Mouse (Mus musculus) gastrocnemius, postnatal 14 days (tissue): Measurements from ENCODE around the gene Tmem150b. TPM values are rescaled to one million over a fixed set of nuclear protein-coding genes. Genes with fewer than 3 reads are reported as not detected.
A peak's percentile ranks its signal among the peaks of the same experiment; 100 is the strongest.

ENCODE experiments used
- DNase-seq: peaks from one replicate; pipeline ENCODE4 v3.0.0; 2021; ENCODE audit warnings: mixed read lengths
- intact Hi-C: fragments of 180-260 bp; cut with DNase I; formaldehyde crosslinking; loops from one replicate; pipeline ENCODE4 v1.15.1; 2025; ENCODE audit warnings: low total_unique reads
- total RNA-seq, 2 experiments: library from RNA; stranded (reverse); gene quantifications; 2 replicates each; pipeline ENCODE4 v1.2.3; 2021

The Tmem150b gene
- total RNA-seq, 2 experiments from 2014 or later = 0.12 TPM; not detected in 1

DNA sequence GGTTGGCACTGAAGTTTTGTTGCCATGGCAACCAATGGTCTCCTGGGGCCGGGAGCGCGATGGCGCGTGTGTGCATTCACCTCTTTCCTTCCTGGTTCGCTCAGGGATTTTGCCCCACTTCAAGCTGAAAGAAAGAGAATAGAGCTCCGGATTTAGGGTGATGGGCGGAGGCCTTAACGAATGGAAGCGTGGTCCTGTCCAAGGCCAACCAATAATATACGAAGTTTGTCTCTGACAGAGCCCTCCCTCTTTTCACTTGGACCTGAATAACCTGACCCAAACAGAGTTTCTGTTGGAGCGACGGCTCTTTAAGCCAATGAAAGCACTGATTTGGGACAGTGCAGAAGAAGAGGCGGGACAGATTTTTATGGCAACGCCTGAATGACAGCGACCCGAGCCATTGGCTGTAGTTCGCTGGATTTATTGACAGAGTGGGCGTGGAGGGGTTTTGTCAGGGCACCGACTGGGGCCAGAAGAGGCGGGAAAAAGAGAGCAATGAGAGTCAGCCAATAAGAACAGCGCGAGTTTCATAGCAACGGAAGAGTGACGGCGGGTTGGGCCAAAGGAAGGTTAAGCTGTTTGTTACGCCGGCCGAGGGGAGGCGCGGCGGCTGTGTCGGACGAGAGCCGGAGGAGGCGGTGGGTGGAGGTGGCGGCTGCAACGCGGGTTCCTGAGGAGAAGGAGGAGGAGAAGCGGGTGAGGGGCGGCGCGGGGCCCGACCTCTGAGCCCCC, 14.7 kb upstream of the Tmem150b start, which contains the start of gene Kmt5c:
TSS of gene Kmt5c (plus strand) at position 572 of the 732 bp plus-strand sequence.
- intact Hi-C loops = loop anchor here (5.0 kb wide), 1 partner anchor 43 kb away; the partner anchor contains the start of genes Il11 and Tmem190
- DNase-seq = peak; percentile 96

DNA sequence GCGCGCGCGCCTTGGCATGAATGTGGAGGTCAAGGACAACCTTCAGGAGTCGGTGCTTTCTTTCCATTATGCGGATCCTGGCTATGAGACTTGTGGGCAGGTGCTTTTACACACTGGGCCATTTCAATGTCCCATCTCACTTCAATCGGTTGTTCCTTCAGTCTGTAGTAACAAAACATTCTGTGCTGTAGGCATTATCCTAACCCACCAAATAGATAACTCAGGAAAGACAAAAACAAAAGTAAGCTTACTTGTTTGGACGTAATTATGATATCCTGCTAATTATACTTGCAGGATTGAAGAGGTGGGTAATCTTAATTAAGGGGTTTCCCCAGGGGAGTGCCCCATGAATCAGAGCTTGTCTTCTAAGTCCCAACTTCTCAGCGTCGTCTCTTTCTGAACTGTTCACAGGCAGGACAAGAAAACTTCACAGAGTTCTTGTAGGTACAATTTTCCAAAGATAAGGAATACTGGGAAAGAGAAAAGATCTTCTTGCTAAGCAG, 14.0 kb upstream of the Tmem150b start:
- no peak for DNase-seq
- intact Hi-C loops = no loop called here

DNA sequence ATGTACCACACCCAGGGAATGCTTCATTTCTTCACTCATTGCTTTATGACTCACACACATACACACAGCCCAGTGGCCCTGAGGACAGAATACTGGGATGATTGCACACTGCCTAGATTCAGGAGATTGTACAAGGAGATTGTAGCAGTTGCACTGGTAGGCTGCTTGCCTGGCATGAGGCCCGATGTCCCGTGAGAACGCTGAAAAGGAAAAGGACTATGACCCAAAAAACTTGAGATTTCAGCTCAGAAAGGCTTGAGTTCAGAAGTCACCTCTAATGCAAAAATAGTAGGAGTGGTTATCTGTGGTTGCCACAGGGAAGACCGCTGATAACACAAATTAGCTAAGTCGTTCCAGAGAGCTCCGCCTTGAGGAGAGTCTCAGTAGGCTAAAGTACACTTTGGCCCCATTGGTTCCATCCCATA, 7.9 kb upstream of the Tmem150b start:
- no peak for DNase-seq
- intact Hi-C loops = no loop called here

DNA sequence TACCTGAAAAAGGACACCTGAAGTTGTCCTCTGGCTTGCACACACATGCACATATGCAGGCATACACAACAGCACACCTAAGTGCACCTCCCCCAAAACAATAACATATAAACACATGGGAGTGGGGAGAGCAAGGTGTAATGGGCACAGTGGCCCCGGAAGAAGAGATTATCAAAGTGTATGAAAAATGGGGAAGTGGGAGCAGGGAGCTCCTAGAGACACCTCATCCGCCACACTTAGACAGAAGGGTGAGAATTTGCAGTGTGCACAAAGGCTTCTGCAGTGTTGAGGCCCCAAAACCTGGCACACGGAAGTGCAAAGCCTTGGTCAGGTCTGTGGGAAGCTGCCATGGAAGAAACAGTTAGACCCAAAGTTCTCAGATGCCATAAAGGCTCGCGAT, 6.0 kb upstream of the Tmem150b start:
- DNase-seq = no peak
- intact Hi-C loops = no loop called here

DNA sequence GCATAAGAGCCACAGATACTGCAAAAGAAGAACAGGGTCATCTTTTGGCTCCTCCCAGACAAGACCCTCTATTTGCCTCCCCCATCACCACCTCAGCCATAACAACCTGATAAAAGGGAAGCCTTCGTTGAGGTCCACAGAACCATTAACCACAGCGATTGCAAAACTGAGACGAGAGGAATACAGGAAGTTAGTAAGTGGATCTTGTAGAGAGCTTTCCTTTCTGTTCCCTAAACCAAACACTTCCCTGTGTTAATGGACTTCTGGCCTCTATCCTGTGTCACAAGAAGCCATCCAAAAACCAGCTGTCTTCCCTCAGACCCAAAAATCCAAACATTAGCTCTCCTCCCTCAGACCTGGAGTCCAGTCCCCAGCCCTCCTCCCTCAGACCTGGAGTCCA, 690 bp downstream of the Tmem150b start:
- intact Hi-C loops = no loop called here
- DNase-seq = no peak

DNA sequence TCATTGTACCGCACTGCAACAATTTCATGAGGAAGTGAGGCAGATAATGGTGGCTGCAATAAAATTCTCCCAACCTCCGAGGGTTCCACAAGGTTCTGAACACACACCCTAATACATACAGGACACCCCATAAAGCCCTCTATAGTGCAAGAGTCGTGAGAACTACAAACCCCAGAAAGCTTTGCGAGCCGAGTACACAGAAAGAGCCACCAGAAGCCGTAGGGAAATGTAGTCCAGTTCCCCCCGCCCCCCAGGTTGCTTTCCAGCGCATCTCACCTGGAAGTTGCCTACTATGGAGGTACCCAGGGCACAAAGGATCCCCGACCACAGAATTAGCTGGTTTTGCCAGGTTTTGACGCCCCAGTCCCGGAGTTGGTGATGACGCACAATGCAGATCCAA, 1.5 kb downstream of the Tmem150b start:
- intact Hi-C loops = no loop called here
- no peak for DNase-seq

DNA sequence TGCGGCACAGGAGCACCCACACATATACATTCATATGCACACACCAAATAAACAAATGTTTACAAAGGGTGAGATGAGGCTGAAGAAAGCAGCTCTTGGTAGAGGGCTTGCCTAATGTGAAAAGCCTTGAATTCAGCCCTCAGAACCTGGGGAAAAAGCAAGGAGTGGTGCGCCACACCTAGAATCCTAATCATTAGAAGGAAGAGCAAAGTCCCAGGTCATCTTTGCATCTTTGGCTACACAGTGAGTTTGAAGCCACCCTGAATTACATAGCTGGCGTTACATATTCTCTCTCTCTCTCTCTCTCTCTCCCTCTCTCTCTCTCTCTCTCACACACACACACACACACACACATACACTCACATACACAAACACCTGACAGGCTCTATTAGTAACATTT, 5.8 kb downstream of the Tmem150b start:
- DNase-seq = no peak
- intact Hi-C loops = no loop called here

DNA sequence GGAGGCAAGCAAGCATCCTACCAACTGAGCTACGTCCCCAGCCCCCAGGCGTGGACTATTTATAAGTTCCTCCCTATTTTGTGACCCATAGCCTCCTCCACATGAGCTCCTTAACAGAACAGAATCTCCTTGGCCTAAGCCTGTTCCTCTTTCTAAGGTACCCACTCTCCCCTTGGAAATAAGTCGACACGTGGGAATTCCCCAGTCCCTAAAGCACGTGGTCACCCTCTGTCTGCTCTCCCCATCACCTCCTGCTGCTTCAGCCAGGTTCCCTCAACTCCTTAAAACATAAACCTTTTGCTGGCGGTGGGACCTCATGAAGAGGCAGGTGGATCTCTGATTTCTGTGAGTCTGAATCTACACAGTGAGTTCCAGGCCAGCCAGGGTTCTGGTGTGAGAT, 8.1 kb downstream of the Tmem150b start:
- intact Hi-C loops = no loop called here
- no peak for DNase-seq

DNA sequence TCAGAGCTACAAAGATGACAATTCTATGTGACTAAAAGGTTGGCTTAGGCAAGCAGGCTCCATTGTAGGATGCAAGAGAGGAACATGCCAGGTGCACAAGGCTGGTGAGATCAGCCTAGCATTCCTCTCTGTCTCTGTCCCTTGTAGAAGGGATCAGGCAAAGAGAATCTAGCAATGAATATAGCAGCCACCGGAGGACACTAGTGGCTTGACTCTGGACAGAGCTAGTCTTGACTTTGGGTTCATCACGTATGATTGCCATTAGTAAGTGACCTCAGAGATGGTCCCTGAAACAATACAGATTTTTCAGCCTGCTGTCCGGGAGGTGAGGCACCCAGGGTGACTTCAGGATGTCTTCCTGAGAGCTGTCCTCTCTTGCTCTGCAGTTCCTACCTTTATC, 12.5 kb downstream of the Tmem150b start:
- intact Hi-C loops = no loop called here
- no peak for DNase-seq

DNA sequence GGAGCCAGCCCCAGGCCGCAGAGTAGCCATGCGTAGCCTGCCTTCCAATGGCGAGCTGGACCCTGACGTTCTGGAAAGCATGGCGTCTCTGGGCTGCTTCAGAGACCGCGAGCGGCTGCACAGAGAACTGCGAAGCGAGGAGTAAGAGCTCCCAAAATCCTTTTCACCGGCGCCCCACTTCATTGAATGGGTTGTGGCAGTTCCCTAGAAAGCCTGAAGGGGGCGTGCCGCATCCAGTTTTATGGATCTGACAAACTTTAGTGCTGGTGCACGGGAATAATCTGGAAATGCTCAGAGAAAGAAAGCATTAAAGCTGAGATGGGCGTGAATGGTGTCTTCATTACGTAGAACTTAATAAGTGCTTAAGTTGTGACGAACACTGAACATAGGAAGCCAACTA, 20.0 kb downstream of the Tmem150b start:
- intact Hi-C loops = no loop called here
- peak; percentile 27 for DNase-seq

DNA sequence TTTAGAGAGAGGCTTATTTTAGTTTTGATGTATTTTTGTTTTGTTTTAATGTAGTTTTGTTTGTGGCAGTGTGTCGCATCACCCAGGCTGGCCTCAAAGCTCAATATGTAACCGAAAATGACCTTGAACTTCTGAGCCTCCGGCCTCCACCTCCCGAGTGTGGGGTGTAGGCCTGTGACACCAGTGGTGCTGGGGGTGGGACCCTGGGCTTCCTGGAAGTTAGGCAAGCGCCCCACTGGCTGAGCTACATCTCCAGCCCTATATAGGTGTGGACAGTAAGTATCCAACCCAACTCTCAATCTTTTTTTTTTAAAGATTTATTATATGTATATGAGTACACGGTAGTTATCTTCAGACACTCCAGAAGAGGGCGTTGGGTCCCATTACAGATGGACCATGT, 21.9 kb downstream of the Tmem150b start:
- intact Hi-C loops = loop anchor here (5.0 kb wide), 1 partner anchor 84 kb away; the partner anchor contains the start of gene Tmem238
- DNase-seq = no peak

DNA sequence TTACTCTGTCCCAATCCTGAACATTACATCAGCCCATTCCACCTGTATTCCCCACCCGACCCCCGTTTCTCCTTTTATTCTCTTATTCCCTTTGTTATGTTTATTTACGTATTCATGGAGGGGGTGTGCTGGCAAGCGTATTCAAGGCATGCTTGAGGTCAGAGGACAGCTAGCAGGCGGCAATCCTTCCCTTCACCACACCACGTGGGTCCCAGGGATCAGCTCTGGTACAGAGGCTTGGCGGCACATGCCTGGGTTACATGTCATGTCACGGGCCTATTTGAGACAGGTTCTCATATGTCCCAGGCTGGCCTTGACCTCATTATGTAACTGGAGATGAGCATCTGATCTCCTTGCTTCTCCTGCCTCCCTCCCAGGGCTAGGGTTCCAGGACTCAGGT, 22.7 kb downstream of the Tmem150b start:
- DNase-seq = peak; percentile 36
- intact Hi-C loops = loop anchor here (5.0 kb wide), 1 partner anchor 85 kb away; the partner anchor contains the start of gene Tmem238

DNA sequence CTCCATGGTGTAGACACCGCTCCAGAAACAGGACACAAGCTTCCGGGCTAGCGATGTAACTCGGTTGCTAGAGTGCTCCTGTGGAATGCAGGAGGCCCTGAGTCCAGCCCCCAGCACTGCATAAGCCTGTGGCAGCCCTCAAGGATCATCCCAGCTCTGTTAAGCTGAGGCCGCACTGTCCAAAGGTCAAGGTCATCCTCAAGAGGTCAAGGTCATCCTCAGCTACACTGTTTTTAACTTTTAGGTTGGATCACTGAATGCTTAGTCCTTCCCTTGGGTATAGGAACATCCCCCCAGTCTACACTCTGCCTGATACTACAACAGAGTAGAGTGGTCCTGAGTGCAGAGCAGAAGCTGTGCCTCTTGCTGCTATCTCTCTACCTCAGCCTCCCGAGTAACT, 32.0 kb downstream of the Tmem150b start:
- intact Hi-C loops = no loop called here
- no peak for DNase-seq

DNA sequence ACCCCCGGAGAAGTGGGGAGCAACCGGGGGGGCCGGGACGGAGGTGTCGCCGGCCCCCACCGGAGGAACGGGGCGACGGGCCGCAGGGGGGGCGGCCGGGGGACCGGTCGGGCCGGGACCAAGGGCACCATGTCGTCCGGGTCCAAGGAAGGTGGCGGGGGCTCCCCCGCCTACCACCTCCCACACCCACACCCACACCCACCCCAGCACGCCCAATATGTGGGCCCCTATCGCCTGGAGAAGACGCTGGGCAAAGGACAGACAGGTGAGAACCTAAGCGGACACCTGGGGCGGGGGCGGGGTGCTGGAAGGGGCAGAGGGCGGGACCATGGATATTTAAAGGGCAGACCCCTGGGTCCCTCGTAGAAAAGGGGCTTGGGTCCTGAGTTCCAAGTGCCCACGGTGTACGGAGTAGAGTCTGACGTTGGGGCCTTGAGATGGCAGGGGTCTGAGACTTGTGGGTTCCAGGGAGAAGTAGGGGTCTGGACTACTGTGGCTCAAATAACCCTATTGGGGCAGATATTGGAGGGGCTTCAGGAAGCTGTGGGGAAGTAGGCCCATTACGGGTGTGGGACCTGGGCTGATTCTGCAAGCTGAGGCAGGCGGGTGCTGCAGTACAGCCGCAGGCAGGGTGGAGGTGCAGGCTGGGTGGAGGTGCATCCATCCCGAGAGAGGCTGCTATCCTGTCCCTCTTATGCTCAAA, 33.9 kb downstream of the Tmem150b start:
- no peak for DNase-seq
- intact Hi-C loops = no loop called here

DNA sequence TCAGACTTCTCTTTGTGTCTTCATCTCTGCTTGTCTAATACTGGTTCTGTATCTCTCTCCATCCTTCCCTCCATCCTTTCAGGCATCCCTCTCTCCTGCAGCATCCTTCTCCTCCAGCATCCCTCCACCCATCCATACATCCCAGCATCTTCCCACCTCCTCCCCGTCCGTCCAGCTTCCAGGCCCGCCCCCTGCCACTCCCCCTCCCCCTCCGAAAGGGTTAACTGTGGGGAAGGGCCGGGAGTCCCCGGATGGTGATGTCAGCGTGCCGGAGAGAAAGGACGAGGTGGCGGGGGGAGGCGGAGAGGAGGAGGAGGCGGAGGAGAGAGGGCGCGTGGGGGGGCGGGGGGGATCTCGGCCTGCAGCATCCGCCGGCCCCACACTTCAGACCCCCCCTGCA, 34.7 kb downstream of the Tmem150b start, which contains the start of gene Brsk1:
TSS of gene Brsk1 (plus strand) at position 218 of the 400 bp plus-strand sequence.
- intact Hi-C loops = no loop called here
- peak; percentile 80 for DNase-seq

DNA sequence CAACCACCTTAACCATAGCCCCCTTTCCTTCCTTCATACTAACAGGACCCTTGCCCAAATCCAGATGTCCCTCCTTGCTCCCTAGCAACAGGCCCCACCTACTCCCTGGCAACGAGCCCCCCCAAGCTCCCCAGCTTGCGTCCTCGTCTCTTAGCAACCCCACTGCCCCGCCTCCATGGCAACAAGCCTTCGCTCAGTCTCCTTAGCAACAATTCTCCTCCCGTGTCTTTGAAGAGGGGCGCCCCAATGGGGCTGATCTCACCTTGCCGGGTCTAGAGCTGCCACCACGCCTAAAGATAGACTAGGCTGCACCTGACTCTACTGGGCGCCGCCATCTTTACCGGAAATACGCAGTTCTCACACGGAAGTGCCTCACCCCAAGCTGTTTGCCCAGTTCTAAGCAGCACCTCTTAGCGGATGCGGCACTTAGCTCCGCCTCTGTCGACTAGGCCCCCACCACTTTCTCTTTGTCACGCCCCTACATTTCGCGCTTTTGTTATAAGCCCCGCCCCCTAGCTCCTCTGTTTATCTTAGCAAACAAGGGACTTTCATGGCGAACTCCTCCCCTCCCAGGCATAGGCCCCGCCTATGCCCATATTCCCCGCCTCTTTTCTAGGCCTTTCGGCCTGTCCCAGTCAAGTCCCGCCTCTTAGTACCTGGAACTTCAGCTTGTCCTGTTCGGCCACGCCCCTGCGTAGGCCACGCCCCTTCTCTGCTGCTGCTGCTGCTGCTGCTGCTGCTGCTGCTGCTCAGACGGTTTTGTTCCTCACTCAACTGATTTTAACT, 40.2 kb downstream of the Tmem150b start, which contains the start of gene Hspbp1:
TSS of gene Hspbp1 (minus strand) at position 437 of the 786 bp plus-strand sequence.
- intact Hi-C loops = no loop called here
- DNase-seq = peak; percentile 88

DNA sequence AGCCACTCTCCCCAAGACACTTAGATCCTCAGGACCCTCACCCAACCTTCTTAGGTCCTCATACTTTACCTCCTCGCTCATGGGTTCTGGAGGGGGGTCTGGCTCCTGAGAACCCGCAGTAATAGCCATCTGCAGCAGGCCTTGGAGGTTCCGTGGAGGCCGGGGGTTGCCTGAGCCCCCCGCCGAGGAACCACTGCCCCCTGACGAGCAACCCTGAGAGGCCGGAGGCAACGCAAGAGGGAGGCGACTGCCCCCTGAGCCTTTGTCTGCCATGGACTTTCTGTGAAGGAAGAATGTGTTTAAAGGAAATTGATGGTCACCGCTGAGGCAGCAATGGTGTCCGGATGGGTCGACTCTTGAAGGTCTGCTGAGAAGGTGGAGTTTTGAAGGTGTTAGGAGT, 40.8 kb downstream of the Tmem150b start:
- intact Hi-C loops = no loop called here
- DNase-seq = no peak

DNA sequence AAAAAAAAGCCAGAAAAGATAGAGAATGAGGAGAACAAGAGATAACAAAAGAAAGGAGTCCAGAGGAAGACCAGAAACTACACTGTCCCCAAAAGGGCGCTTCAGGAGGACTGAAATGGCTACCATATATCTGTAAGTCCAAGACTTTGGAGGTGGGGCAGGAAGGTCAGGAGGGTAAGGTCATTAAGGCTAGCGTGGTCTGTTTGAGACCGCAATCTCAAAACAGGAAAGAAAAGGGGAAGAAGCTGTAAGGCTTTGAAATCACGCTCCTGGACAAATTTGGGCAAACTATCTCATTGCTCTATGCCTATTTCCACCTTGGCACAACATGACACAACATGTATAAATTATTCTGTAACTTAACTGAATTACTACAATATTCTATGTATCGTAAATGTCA, 41.7 kb downstream of the Tmem150b start:
- intact Hi-C loops = no loop called here
- DNase-seq = no peak

DNA sequence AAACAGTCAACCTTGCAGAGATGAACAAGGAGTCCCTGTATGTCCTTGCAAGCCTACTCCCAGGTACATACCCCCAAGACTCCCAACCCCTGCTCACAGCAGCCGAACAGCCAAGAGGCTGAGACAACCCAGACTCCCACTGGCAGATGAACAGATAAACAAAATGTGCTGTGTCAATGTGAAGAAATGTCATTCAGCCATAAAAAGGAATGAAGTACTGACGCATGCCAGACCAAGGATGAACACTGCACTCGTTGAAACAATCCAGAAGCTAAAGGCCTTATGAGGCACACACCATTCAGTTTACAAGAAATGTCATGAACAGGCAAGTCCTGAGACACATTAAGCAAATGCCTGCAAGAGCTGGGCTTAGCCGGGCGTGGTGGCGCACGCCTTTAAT, 49.8 kb downstream of the Tmem150b start:
- intact Hi-C loops = no loop called here

More for the DNA sequence above, 49.8 kb downstream of the Tmem150b start:
- no peak for DNase-seq
